Mouse (Mus musculus): ENCODE results near the gene Gm6993.

The Gm6993 gene

DNA sequence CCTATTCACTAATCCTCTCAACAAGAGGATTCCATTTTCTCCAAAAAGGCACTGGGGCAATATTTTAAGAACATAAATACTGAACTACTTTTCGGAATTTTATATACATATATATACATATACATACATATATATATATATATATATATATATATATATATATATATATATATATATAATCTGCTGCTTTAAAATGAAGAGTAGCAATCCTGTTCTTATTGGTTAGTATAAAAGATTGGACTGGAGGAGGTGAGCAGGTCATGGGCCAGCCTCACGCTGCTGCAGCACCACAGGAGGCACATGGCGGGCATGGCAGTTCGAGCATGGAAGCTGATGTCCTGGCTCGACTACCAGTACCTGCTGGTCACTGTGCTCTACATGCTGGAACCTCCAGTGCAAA, at the start of gene Gm6993:
TSS of gene Gm6993 (plus strand) at position 301 of the 400 bp plus-strand sequence.
- no peak for DNase-seq

- DNase-seq, result no peak
Observed at GRCm38 (mm10) chr12:31191329-31191954, 49.1 kb upstream of the Gm6993 start.

GRCm38 (mm10) chr12:31202509-31202908, 38.1 kb upstream of the Gm6993 start:
- DNase-seq, result no peak

GRCm38 (mm10) chr12:31203746-31204455, 36.7 kb upstream of the Gm6993 start:
- DNase-seq, result no peak

- no peak for DNase-seq
Observed at GRCm38 (mm10) chr12:31204898-31205297, 35.7 kb upstream of the Gm6993 start.

DNA sequence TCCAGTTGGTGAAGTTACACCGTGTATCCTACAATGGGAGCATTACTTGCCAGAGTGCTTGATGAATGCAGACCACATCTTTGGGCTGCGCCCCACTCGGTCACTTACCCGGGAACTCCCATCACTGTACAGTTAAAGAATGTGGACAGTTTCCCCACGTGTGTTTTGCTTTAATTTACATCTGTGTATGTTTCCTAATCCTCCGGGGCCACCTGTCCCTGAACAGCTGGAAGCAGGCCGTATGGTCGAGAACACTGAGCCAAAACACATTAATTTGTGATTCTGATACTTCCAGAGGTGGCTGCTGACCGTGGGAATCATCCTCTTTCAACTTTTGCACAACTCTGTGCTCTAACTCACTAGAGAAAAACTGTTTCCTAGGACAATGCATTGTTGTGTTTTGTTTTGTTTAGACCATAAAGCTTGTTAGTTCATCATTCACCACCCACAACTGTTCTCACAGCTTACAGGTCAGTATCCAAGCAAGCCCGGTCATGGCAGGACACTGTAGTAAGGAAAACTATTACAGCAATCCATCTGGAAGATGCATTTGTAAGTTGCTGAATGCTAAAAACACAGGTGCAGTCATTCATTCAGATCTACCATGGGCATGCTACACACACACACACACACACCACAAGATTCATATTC, 34.5 kb upstream of the Gm6993 start:
- DNase-seq, result no peak

DNA sequence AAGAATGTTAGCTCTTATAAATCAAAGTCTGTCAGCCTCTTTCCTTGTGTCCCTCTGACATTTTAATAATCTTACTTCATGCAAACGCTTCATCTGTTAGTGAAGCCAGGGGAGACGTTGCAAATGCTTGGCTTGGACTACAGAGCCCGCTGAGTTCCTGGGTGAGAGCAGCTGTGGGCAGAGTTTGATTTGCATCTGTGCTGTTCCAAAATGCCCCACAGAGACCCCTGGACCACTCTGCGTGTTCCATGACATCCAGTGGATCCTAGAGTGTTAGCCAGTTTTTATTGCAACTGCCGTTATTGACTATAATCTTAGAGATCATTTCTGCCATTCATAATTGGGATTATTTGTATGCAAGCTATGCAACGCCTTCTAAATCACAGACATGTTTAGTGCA, 31.8 kb upstream of the Gm6993 start:
- no peak for DNase-seq

DNA sequence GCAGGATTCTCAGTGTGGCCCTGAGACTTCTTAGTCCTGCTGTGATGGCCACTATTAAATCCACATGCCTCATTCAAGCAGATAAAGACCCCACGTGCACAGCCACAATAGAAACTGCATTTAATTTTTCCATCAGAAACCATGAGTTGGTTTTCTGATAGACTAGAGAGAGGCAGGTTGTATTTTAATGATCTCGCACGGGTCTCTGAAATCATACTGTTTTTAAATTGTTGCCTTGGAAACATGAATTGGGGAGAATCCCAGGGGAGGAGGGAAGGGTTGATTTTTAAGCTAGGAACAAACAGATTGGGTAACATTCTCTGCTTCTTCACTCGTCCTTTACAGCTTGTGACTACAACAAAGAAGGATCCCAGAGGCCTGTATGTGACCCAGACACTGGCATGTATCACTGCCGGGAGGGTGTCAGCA, 31.2 kb upstream of the Gm6993 start:
- no peak for DNase-seq

DNA sequence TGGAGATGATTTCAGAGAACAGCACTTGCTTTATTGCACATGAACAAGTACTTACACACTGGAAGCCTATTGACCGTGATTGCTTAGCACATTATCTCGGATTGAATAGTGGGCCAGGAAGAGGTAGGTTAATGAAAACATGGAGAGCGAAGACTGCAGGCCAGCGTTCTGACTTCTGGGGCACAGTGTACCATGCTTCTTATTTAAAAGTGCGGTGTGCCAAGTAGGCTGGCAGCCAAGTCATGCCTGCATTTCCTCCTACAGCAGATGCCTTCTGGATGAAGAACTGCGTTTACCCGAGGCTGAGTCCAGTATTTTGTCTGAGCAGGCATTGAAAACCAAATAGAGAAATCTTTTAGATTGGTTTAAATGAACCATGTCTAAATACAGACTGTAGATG, 27.0 kb upstream of the Gm6993 start:
- peak; percentile 82 to 84 for DNase-seq

DNA sequence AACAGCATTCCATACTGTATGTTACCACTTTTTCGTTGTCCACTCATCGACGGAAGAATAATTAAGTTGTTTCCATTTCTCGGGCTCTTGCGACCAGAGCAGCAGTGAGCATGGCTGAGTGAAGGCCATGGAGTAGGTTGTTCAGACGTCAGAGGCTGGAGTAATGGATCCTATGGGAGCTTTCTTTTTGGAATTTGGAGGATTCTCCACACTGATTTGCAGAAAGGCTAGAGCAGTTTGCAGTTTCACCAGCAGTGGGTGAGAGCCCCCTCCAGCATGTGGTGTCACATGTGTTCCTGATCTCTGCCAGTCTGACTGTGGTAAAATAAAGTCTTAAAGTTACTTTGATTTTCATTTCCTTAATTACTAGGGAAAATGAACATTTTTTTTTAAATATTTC, 25.6 kb upstream of the Gm6993 start:
- no peak for DNase-seq

- no peak for DNase-seq
Observed at GRCm38 (mm10) chr12:31217232-31217631, 23.3 kb upstream of the Gm6993 start.

DNA sequence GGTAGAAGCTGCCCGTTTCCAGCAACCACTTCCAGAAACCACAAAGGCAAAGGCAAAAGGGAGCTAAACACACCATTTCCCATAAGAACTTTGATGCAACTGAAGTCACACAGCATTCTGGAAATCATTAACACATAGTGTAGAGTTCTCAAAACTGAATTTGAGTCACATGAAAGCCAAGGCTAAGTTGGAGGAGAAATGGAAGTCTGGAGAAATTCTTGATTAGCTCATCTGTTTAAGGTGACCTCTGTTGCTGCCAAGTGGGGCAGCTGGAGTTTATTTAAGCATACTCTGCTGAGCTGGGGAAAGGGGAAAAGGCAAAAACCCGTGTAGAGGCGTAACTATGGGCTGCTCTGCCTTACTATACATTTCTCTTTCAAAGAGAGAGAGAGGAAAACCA, 21.8 kb upstream of the Gm6993 start:
- no peak for DNase-seq

DNA sequence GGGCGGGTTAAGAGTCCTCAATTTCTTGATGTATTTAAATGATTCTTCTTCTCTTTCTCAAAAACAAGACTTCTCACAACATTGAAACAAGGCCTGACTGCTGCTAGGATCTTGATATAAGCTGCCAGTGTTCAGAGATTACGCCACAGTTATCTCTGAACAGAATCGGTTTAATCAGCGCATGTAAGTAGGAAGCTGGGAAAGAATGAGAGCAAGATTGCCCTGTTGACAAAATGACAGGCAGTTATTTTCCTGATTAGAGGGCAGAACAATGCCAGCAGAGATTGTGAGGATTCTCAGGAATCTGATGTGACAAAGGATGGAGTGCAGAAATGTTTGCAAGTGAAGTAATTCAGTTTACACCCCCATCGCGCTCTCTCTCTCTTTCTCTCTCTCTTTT, 19.0 kb upstream of the Gm6993 start:
- no peak for DNase-seq

GRCm38 (mm10) chr12:31222282-31222681, 18.3 kb upstream of the Gm6993 start:
- DNase-seq, result no peak

- no peak for DNase-seq
Observed at GRCm38 (mm10) chr12:31222741-31223140, 17.8 kb upstream of the Gm6993 start.

GRCm38 (mm10) chr12:31225451-31225850, 15.1 kb upstream of the Gm6993 start:
- no peak for DNase-seq

DNA sequence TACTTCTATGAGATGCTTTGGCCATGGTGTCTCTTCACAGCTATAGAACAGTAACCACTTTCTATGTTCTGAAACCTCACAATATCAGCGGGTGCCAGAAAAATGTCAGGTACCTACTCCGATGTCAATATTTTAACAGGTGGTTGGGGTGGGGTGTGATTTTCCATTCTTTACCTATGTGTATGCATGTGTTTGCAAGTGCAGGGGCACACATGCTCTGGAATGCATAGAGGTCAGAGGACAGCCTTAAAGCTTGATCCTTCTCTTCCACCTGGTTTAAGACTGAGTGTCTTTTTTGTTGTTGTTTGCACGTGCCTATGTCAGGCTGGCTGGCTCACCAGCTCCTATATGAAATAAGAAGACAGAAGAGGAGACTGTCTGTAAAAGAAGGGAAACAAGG, 13.4 kb upstream of the Gm6993 start:
- DNase-seq, result no peak

DNA sequence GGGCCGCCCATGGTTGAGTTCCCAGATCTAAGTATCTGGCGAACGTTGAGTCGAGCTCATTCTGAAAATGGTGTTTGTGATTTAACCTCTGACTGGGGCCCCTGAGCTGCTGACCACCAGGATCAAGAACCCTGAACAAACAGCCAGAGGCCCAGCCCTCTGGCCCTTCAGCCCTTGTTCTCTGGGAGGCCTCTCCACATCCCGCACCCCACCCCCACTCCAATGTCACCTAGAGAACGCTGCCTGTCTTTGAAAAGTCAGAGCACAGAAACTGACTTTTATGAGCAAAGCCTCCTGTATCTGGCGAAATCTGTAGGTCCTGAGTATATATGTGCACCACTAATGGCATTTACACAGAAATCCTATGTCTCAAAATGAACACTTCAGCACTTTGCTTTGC, 11.7 kb upstream of the Gm6993 start:
- no peak for DNase-seq

DNA sequence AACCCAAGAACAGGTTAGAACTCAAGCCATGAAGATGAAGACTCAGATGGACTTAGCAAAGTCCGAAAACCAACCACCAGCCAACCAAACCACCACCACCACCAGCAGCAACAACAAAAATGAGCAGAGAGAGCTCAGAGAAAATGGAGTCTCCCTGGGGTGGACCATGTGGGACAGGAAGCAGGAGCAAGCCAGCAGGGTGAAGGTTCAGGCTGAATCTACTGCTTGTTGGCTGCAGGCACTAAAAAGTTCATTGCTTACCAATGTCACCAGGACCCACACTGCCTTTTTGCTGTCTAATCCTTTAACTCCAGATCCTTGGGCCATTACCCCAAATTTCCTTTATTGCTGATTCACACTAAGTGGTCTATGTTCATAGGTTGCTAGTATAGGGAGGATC, 7.9 kb upstream of the Gm6993 start:
- no peak for DNase-seq

- no peak for DNase-seq
Observed at GRCm38 (mm10) chr12:31235018-31235417, 5.6 kb upstream of the Gm6993 start.

- peak; percentile 9 to 28 for DNase-seq
Observed at GRCm38 (mm10) chr12:31236861-31237595, 3.5 kb upstream of the Gm6993 start.

- DNase-seq, result no peak
Observed at GRCm38 (mm10) chr12:31239031-31239583, 1.5 kb upstream of the Gm6993 start.

DNA sequence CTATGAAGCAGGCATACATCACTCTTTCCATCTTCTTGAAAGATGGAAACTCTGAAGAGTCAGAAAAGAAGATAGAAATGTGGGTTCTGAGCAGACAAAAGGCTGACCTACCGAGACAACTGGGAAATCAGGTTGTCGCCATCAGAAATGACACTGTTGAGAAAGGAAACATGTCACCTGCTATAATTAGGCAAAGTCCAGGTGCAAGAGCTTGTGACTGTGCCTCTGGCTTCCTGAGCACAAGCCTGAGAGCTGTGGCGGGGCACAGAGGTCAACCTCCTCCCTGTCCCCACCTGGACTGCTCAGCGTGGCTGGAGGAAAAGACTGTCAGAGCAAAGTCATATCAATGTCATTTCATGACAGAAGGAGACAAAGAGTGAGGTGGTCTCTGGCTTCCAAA, 772 bp upstream of the Gm6993 start:
- no peak for DNase-seq
